Mouse (Mus musculus): Measurements from ENCODE around the gene Nmrk2.
"Not testable (repeated sequence)": the region's sequence is repeated elsewhere in the genome, so short reads cannot be mapped to it uniquely, and the experiment has no call there.

- TF ChIP-seq EP300, CTCF (IDR thresholded peaks at IDR 0.05; ENCODE audit: low read depth): not testable (repeated sequence)
These were observed 26.5 kb downstream of the Nmrk2 start for GRCm38 (mm10) chr10:81175345-81175701.
